Mouse (Mus musculus): ENCODE results near the gene Nrxn3.

DNA sequence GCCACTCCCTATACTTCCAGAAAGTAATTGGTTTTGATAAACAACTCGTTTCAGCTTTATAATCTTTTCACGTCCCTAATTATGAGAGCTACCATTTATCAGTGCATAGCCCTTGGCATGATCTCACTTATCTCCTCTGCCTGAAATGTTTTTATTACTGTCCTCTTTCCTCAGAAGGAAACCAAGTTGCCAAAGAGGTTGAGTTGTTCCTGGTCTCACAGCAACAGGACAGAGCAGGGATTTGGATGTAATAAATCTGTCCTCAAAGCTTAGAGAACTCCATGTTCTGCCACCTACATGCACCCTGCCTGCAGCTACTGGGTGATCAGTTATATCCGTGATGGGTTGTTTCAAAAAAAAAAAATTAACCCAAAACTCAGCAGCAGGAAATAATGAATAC is 1113.6 kb downstream of the Nrxn3 start:
- TF ChIP-seq CTCF (IDR thresholded peaks at IDR 0.05; ENCODE audit: borderline replicate concordance, control insufficient read depth, extremely low read depth, insufficient read depth, low read length, poor library complexity): no peak
- no peak for TF ChIP-seq POLR2A (IDR thresholded peaks at IDR 0.05; ENCODE audit: control insufficient read depth, extremely low read depth, insufficient read depth, low read length, poor library complexity)

All from thymus, adult 2 months (tissue).